Mouse (Mus musculus): Measurements from ENCODE around the gene Myo1b. TPM values are rescaled to one million over a fixed set of nuclear protein-coding genes. Genes with fewer than 3 reads are reported as not detected.
A peak's percentile ranks its signal among the peaks of the same experiment; 100 is the strongest.

Gene Myo1b
- total and polyA plus RNA-seq, 3 experiments: 5.5 to 30.1 (median 29.6) TPM

- Histone ChIP-seq H3K79me2 (replicated peaks; ENCODE audit: control insufficient read depth, insufficient read depth, low read length) (no peaks in the 10 kb centered on the region), H3K4me3 (no peak overlapping the region), H3K9ac (ENCODE audit: low read depth, low read length) (no peak overlapping the region), H3K27me3 (ENCODE audit: control insufficient read depth, insufficient read depth, low read length) (no peaks in the 10 kb centered on the region), H3K4me1 (ENCODE audit: control insufficient read depth, insufficient read depth, low read length) (no peaks in the 10 kb centered on the region), H3K36me3 (ENCODE audit: control insufficient read depth, insufficient read depth, low read length) (no peaks in the 10 kb centered on the region), H3K27ac (no peak overlapping the region; the same call in 1 of the 2 replicates)
- no peak for TF ChIP-seq CTCF (IDR thresholded peaks at IDR 0.05)
- no peak for TF ChIP-seq EP300 (IDR thresholded peaks at IDR 0.05; ENCODE audit: insufficient read depth, low read depth, low read length)
- TF ChIP-seq POLR2A (IDR thresholded peaks at IDR 0.05; ENCODE audit: insufficient read depth, low read depth, low read length): no peak
- intact Hi-C loops (cut with DNase I): no loop called here
- DNase-seq: no peak
- 88% methylated on average over 4 of the region's 4 CpGs for WGBS
These were observed 149.6 kb downstream of the Myo1b start for GRCm38 (mm10) chr1:51766271-51766670.

- H3K36me3 ChIP-seq (ENCODE audit: control insufficient read depth, insufficient read depth, low read length): no peaks in the 10 kb centered on the region; the same call in 1 of the 2 replicates
- no peaks in the 10 kb centered on the region for H3K27me3 ChIP-seq (ENCODE audit: control insufficient read depth, insufficient read depth, low read length)
- no peak overlapping the region for H3K4me3 ChIP-seq
- H3K79me2 ChIP-seq (replicated peaks; ENCODE audit: control insufficient read depth, insufficient read depth, low read length): no peaks in the 10 kb centered on the region
- no peak overlapping the region for H3K9ac ChIP-seq (ENCODE audit: low read depth, low read length)
- DNase-seq: no peak
- no peak overlapping the region for H3K27ac ChIP-seq
- no peak for TF ChIP-seq CTCF (IDR thresholded peaks at IDR 0.05)
- no peak for TF ChIP-seq POLR2A (IDR thresholded peaks at IDR 0.05; ENCODE audit: insufficient read depth, low read depth, low read length)
- TF ChIP-seq EP300 (IDR thresholded peaks at IDR 0.05; ENCODE audit: insufficient read depth, low read depth, low read length): no peak
- WGBS: 76% methylated on average over 5 of the region's 5 CpGs
- intact Hi-C loops (cut with DNase I): no loop called here
- H3K4me1 ChIP-seq (ENCODE audit: control insufficient read depth, insufficient read depth, low read length): no peaks in the 10 kb centered on the region
These were observed 150.7 kb downstream of the Myo1b start for GRCm38 (mm10) chr1:51765156-51765555.

- Histone ChIP-seq H3K27me3 (ENCODE audit: control insufficient read depth, insufficient read depth, low read length) (no peaks in the 10 kb centered on the region), H3K4me1 (ENCODE audit: control insufficient read depth, insufficient read depth, low read length) (peaks cover 1% of the 10 kb centered on the region; the same call in 1 of the 2 replicates), H3K4me3 (no peak overlapping the region), H3K9ac (ENCODE audit: low read depth, low read length) (no peak overlapping the region), H3K36me3 (ENCODE audit: control insufficient read depth, insufficient read depth, low read length) (peaks cover 7% of the 10 kb centered on the region), H3K27ac (no peak overlapping the region), H3K79me2 (replicated peaks; ENCODE audit: control insufficient read depth, insufficient read depth, low read length) (no peaks in the 10 kb centered on the region)
- TF ChIP-seq CTCF (IDR thresholded peaks at IDR 0.05) (no peak), POLR2A (IDR thresholded peaks at IDR 0.05; ENCODE audit: insufficient read depth, low read depth, low read length) (no peak), EP300 (IDR thresholded peaks at IDR 0.05; ENCODE audit: insufficient read depth, low read depth, low read length) (no peak)
- DNase-seq: no peak
- 89% methylated on average over 6 of the region's 6 CpGs for WGBS
- intact Hi-C loops (cut with DNase I): no loop called here
These were observed 156.2 kb downstream of the Myo1b start for GRCm38 (mm10) chr1:51759657-51760056.

- no peak for TF ChIP-seq POLR2A (IDR thresholded peaks at IDR 0.05; ENCODE audit: insufficient read depth, low read depth, low read length)
- TF ChIP-seq EP300 (IDR thresholded peaks at IDR 0.05; ENCODE audit: insufficient read depth, low read depth, low read length): 0 out of 2 replicates have a peak, but pooled peaks have one; percentile 17
- TF ChIP-seq CTCF (IDR thresholded peaks at IDR 0.05): no peak
- peak in 1 of 2 experiments; percentile 13 for DNase-seq
- Histone ChIP-seq H3K9ac (ENCODE audit: low read depth, low read length) (peak overlapping the region; percentile 53; the same call in 1 of the 2 replicates), H3K27me3 (ENCODE audit: control insufficient read depth, insufficient read depth, low read length) (no peaks in the 10 kb centered on the region), H3K27ac (no peak overlapping the region; the same call in 1 of the 2 replicates), H3K79me2 (replicated peaks; ENCODE audit: control insufficient read depth, insufficient read depth, low read length) (no peaks in the 10 kb centered on the region), H3K36me3 (ENCODE audit: control insufficient read depth, insufficient read depth, low read length) (peaks cover 7% of the 10 kb centered on the region), H3K4me3 (no peak overlapping the region), H3K4me1 (ENCODE audit: control insufficient read depth, insufficient read depth, low read length) (peaks cover 1% of the 10 kb centered on the region; the same call in 1 of the 2 replicates)
- intact Hi-C loops (cut with DNase I): no loop called here
- WGBS: 69% methylated on average over 15 of the region's 15 CpGs
These were observed 157.4 kb downstream of the Myo1b start for GRCm38 (mm10) chr1:51758326-51759109.

- Histone ChIP-seq H3K4me3 (no peak overlapping the region), H3K27ac (no peak overlapping the region), H3K27me3 (ENCODE audit: control insufficient read depth, insufficient read depth, low read length) (no peaks in the 10 kb centered on the region), H3K4me1 (ENCODE audit: control insufficient read depth, insufficient read depth, low read length) (no peaks in the 10 kb centered on the region), H3K79me2 (replicated peaks; ENCODE audit: control insufficient read depth, insufficient read depth, low read length) (no peaks in the 10 kb centered on the region), H3K9ac (ENCODE audit: low read depth, low read length) (no peak overlapping the region), H3K36me3 (ENCODE audit: control insufficient read depth, insufficient read depth, low read length) (peaks cover 2% of the 10 kb centered on the region; the same call in 1 of the 2 replicates)
- 89% methylated on average over 6 of the region's 6 CpGs for WGBS
- no peak for DNase-seq
- intact Hi-C loops (cut with DNase I): no loop called here
- TF ChIP-seq POLR2A (IDR thresholded peaks at IDR 0.05; ENCODE audit: insufficient read depth, low read depth, low read length) (no peak), CTCF (IDR thresholded peaks at IDR 0.05) (no peak), EP300 (IDR thresholded peaks at IDR 0.05; ENCODE audit: insufficient read depth, low read depth, low read length) (no peak)
These were observed 162.2 kb downstream of the Myo1b start for GRCm38 (mm10) chr1:51753621-51754020.

- intact Hi-C loops (cut with DNase I): no loop called here
- Histone ChIP-seq H3K27ac (no peak overlapping the region), H3K79me2 (replicated peaks; ENCODE audit: control insufficient read depth, insufficient read depth, low read length) (no peaks in the 10 kb centered on the region), H3K9ac (ENCODE audit: low read depth, low read length) (no peak overlapping the region), H3K36me3 (ENCODE audit: control insufficient read depth, insufficient read depth, low read length) (peaks cover 10% of the 10 kb centered on the region), H3K27me3 (ENCODE audit: control insufficient read depth, insufficient read depth, low read length) (no peaks in the 10 kb centered on the region), H3K4me1 (ENCODE audit: control insufficient read depth, insufficient read depth, low read length) (peaks cover 2% of the 10 kb centered on the region), H3K4me3 (no peak overlapping the region)
- 56% methylated on average over 10 of the region's 10 CpGs for WGBS
- TF ChIP-seq EP300 (IDR thresholded peaks at IDR 0.05; ENCODE audit: insufficient read depth, low read depth, low read length) (no peak), CTCF (IDR thresholded peaks at IDR 0.05) (no peak), POLR2A (IDR thresholded peaks at IDR 0.05; ENCODE audit: insufficient read depth, low read depth, low read length) (no peak)
- DNase-seq: no peak
These were observed 164.9 kb downstream of the Myo1b start for GRCm38 (mm10) chr1:51751006-51751405.
